Mouse (Mus musculus): ENCODE measurements around the gene Gdf15.

DNA sequence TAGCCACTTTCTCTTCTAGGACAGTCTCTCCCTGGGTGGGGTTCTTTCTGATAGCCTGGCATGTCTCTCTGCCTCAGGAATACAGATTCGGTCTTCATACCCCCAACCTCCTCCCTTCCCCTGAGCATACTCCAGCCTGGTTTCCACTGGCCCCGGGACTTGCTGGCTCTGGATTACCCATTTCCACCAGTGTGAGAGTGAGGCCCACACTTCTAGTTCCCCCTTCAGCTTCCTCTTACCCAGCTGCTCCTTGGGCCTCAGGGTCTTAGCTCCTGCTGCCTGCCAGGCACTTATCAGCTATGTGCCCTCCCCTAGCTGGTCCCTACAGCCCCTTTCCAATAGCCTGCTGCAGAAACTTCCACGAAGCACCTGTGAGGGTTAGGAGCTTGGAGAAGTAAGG lies 16.4 kb downstream of the Gdf15 start, which contains the start of gene Lrrc25:
- TF ChIP-seq CTCF (IDR thresholded peaks at IDR 0.05; ENCODE audit: low read depth) (no peak), EP300 (IDR thresholded peaks at IDR 0.05; ENCODE audit: low read depth) (no peak)
